Mouse (Mus musculus) limb, embryonic 12.5 days (tissue): ENCODE results near the gene Acad10. TPM values are rescaled to one million over a fixed set of nuclear protein-coding genes. Genes with fewer than 3 reads are reported as not detected.

Experiments used
- ATAC-seq: fragments of 200-750 bp; cut with Nextera tagmentation; 2 replicates; pipeline ENCODE4 v1.8.0; 2017; ENCODE audit warnings: low read depth, moderate TSS enrichment; ENCODE audit not compliant: insufficient number of reproducible peaks, insufficient read depth, low FRiP score, low TSS enrichment
- H3K27ac ChIP-seq: fragments of 300-500 bp; sonication (generic); 2 replicates; pipeline ENCODE4 v1.5.1; 2016; ENCODE audit warnings: mild to moderate bottlenecking, moderate library complexity
- H3K27me3 ChIP-seq: fragments of 300-500 bp; sonication (generic); 2 replicates; pipeline ENCODE4 v1.6.1; 2016; ENCODE audit warnings: mild to moderate bottlenecking, moderate library complexity
- H3K36me3 ChIP-seq: fragments of 300-500 bp; sonication (generic); 2 replicates; pipeline ENCODE4 v1.6.1; 2016; ENCODE audit warnings: mild to moderate bottlenecking, moderate library complexity
- H3K4me1 ChIP-seq: fragments of 300-500 bp; sonication (generic); replicated peaks from 2 replicates; pipeline ENCODE4 v1.6.1; 2016
- H3K4me2 ChIP-seq: fragments of 300-500 bp; sonication (generic); 2 replicates; pipeline ENCODE4 v1.6.1; 2016; ENCODE audit warnings: mild to moderate bottlenecking, moderate library complexity
- H3K4me3 ChIP-seq: fragments of 300-500 bp; sonication (generic); replicated peaks from 2 replicates; pipeline ENCODE4 v1.5.1; 2016; ENCODE audit warnings: mild to moderate bottlenecking
- H3K9ac ChIP-seq: fragments of 300-500 bp; sonication (generic); replicated peaks from 2 replicates; pipeline ENCODE4 v1.6.1; 2016; ENCODE audit warnings: mild to moderate bottlenecking, moderate library complexity
- H3K9me3 ChIP-seq: fragments of 300-500 bp; sonication (generic); 2 replicates; pipeline ENCODE4 v1.6.1; 2016; ENCODE audit warnings: mild to moderate bottlenecking, moderate library complexity
- WGBS: fragments of 180-500 bp; shearing (Covaris S2); methylation state at CpG from one replicate; pipeline ENCODE4 v1.1.7; 2016; 5-methylcytosine and 5-hydroxymethylcytosine counted together
- polyA plus RNA-seq: library from polyadenylated mRNA; unstranded; fragments of >200 nt; fragmentation: Nextera tagmentation; extraction: Ambion mirVana; gene quantifications from 2 replicates; pipeline ENCODE4 v1.2.1, GENCODE M21; 2016

Gene Acad10
- polyA plus RNA-seq, 1 experiment from 2014 or later, result 1.8 TPM

- ATAC-seq, result no peak
- no peak overlapping the region for H3K27ac ChIP-seq
- WGBS, result 71% methylated on average over 6 of the region's 6 CpGs
Measured at GRCm38 (mm10) chr5:121596226-121596625, 64.1 kb downstream of the Acad10 start.

DNA sequence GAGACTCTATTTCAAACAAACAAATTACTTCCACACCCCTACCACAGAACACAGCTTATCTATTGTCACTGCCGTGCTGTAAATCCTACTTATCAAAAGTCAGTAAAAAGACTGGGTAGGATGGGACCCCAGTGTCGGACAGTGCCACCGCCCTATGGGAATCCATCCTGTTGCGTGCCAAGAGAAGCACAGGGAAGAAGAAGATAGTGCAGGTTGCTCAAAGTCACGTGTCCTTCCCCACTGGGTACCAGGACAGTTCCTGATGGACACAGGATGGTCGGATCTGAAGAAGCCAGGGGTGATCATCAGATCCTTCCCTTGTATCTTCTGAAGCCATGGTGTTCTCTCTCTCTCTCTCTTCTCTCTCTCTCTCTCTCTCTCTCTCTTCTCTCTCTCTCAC is 64.6 kb downstream of the Acad10 start:
- Histone ChIP-seq H3K27ac (no peak overlapping the region), H3K36me3 (0 out of 2 replicates have a peak, but pooled peaks cover 7% of the 10 kb centered on the region), H3K9ac (no peak overlapping the region), H3K4me3 (no peak overlapping the region), H3K4me2 (no peak overlapping the region), H3K9me3 (no peaks in the 10 kb centered on the region), H3K27me3 (no peaks in the 10 kb centered on the region), H3K4me1 (peaks cover 29% of the 10 kb centered on the region)
- 84% methylated on average over 6 of the region's 6 CpGs for WGBS
- ATAC-seq, result no peak

More at GRCm38 (mm10) chr5:121596226-121596625, 64.1 kb downstream of the Acad10 start:
- Histone ChIP-seq H3K9ac (no peak overlapping the region), H3K36me3 (0 out of 2 replicates have a peak, but pooled peaks cover 5% of the 10 kb centered on the region), H3K27me3 (no peaks in the 10 kb centered on the region), H3K4me3 (no peak overlapping the region), H3K4me1 (peaks cover 29% of the 10 kb centered on the region), H3K9me3 (no peaks in the 10 kb centered on the region), H3K4me2 (no peak overlapping the region)

GRCm38 (mm10) chr5:121594714-121595313 is 65.5 kb downstream of the Acad10 start:
- H3K36me3 ChIP-seq, result peaks cover 10% of the 10 kb centered on the region; the same call in 1 of the 2 replicates
- H3K4me1 ChIP-seq, result peaks cover 29% of the 10 kb centered on the region
- H3K4me3 ChIP-seq, result peak overlapping the region; percentile 81; the same call in 1 of the 2 replicates
- WGBS, result 87% methylated on average over 6 of the region's 6 CpGs
- no peaks in the 10 kb centered on the region for H3K9me3 ChIP-seq
- no peak for ATAC-seq
- H3K9ac ChIP-seq, result no peak overlapping the region
- H3K4me2 ChIP-seq, result peak overlapping the region; percentile 91; the same call in 1 of the 2 replicates
- peak overlapping the region; percentile 93; the same call in 1 of the 2 replicates for H3K27ac ChIP-seq
- H3K27me3 ChIP-seq, result no peaks in the 10 kb centered on the region

- H3K27me3 ChIP-seq, result no peaks in the 10 kb centered on the region
- H3K4me1 ChIP-seq, result peaks cover 29% of the 10 kb centered on the region
- peak within 1 kb of the TSS; percentile 93 for H3K27ac ChIP-seq
- H3K4me3 ChIP-seq, result peak within 1 kb of the TSS; percentile 81
- H3K4me2 ChIP-seq, result peak within 1 kb of the TSS; percentile 91
- 2% methylated on average over 47 of the region's 47 CpGs for WGBS
- H3K9ac ChIP-seq, result peak within 1 kb of the TSS; percentile 90
- H3K9me3 ChIP-seq, result no peaks in the 10 kb centered on the region
- peak; percentile 82 for ATAC-seq
- H3K36me3 ChIP-seq, result peaks cover 10% of the 10 kb centered on the region; the same call in 1 of the 2 replicates
Measured at GRCm38 (mm10) chr5:121593451-121594401, 66.6 kb downstream of the Acad10 start, which contains the start of gene Aldh2. Gene Aldh2, minus strand, starts transcription at chr5:121593824.

DNA sequence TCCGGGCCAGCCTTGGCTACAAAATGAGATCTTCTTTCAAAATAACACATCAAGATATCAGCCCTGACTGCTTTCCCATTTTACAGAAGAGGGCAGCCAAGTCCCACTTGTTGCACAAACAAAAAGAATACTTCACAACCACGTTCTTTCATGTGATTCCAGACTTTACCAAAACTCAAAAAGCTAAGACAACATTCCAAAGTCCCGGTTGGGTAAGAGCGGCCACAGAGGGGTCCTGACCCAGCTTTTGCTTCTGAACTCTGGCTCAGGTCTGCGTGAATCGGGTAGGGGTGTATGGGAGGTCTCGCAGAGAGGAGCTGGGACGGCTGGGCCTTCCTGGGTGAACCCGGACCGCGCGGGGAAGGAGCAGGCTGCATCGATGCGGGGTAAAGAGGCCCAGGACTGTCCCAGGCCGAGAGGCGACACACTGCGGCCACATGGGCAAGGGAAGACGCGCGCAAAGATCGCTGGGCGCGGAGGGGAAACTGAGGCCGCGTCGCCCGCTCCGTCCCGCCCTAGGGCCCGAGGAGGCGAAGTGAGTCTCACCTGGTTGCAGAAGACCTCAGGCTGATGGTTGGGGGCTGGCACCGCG is 67.4 kb downstream of the Acad10 start:
- peaks cover 29% of the 10 kb centered on the region for H3K4me1 ChIP-seq
- peak overlapping the region; percentile 90 for H3K9ac ChIP-seq
- peak overlapping the region; percentile 81 for H3K4me3 ChIP-seq
- H3K4me2 ChIP-seq, result peak overlapping the region; percentile 91
- ATAC-seq, result peak; percentile 53; the same call in 1 of the 2 replicates
- peak overlapping the region; percentile 93 for H3K27ac ChIP-seq
- H3K27me3 ChIP-seq, result no peaks in the 10 kb centered on the region
- peaks cover 10% of the 10 kb centered on the region; the same call in 1 of the 2 replicates for H3K36me3 ChIP-seq
- no peaks in the 10 kb centered on the region for H3K9me3 ChIP-seq
- 4% methylated on average over 33 of the region's 33 CpGs for WGBS

DNA sequence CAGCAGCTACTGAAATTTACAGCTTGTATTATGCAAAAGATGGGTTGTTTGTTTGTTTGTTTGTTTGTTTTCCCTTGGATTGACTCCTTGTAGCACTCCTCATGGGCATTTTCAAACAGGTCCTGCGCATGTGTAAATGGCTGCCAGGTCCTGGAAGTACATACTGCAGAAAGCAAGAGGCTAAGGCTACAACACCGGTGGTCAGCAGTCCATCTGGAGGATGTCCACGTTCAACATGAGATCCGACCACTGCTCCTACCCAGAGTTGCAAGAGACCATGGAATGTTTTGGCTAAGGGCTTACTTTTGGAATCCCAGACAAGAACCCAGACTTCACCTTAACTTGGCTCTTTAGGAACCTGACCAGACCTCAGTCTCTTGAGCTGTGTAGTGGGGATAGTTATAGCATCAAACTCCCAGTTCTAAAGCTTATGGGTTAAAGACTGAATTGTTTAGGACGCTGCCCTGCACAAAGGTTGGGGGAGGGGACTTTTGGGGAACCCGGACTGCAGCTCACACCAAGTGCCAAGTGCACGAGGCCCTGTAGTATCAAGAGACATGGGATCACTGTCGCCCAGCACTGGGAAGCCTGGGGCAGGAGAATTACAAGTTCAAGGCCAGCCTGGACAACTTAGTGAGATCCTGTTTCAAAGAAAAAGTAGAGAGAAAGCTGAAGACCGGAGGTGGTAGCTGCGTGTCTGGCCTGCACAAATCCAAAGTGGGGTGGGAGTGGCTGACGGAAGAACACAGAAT is 68.1 kb downstream of the Acad10 start:
- Histone ChIP-seq H3K4me3 (peak overlapping the region; percentile 81), H3K9me3 (no peaks in the 10 kb centered on the region), H3K27me3 (no peaks in the 10 kb centered on the region), H3K9ac (peak overlapping the region; percentile 90; the same call in 1 of the 2 replicates), H3K4me2 (peak overlapping the region; percentile 91), H3K36me3 (peaks cover 10% of the 10 kb centered on the region; the same call in 1 of the 2 replicates), H3K27ac (no peak overlapping the region), H3K4me1 (peaks cover 29% of the 10 kb centered on the region)
- 61% methylated on average over 11 of the region's 11 CpGs for WGBS
- ATAC-seq, result no peak

GRCm38 (mm10) chr5:121591417-121592063 is 68.8 kb downstream of the Acad10 start:
- H3K9me3 ChIP-seq, result no peaks in the 10 kb centered on the region
- H3K9ac ChIP-seq, result no peak overlapping the region
- H3K36me3 ChIP-seq, result peaks cover 10% of the 10 kb centered on the region; the same call in 1 of the 2 replicates
- peak overlapping the region; percentile 91 for H3K4me2 ChIP-seq
- H3K27ac ChIP-seq, result no peak overlapping the region
- H3K4me1 ChIP-seq, result peaks cover 29% of the 10 kb centered on the region
- WGBS, result 75% methylated on average over 11 of the region's 11 CpGs
- ATAC-seq, result no peak
- H3K4me3 ChIP-seq, result 0 out of 2 replicates have a peak overlapping the region, but pooled peaks have one; percentile 1
- H3K27me3 ChIP-seq, result no peaks in the 10 kb centered on the region

- no peaks in the 10 kb centered on the region for H3K9me3 ChIP-seq
- no peaks in the 10 kb centered on the region for H3K27me3 ChIP-seq
- H3K27ac ChIP-seq, result no peak overlapping the region
- 76% methylated on average over 6 of the region's 6 CpGs for WGBS
- no peak overlapping the region for H3K4me2 ChIP-seq
- H3K9ac ChIP-seq, result no peak overlapping the region
- H3K4me3 ChIP-seq, result no peak overlapping the region
- H3K36me3 ChIP-seq, result peaks cover 10% of the 10 kb centered on the region; the same call in 1 of the 2 replicates
- H3K4me1 ChIP-seq, result peaks cover 29% of the 10 kb centered on the region
- no peak for ATAC-seq
Measured at GRCm38 (mm10) chr5:121589928-121590327, 70.4 kb downstream of the Acad10 start.

GRCm38 (mm10) chr5:121586400-121587039 is 73.8 kb downstream of the Acad10 start:
- Histone ChIP-seq H3K4me3 (no peak overlapping the region), H3K4me1 (peaks cover 12% of the 10 kb centered on the region), H3K4me2 (no peak overlapping the region), H3K9me3 (no peaks in the 10 kb centered on the region), H3K9ac (no peak overlapping the region), H3K27me3 (no peaks in the 10 kb centered on the region), H3K27ac (no peak overlapping the region), H3K36me3 (peaks cover 8% of the 10 kb centered on the region; the same call in 1 of the 2 replicates)
- WGBS, result 67% methylated on average over 6 of the region's 6 CpGs
- no peak for ATAC-seq
